Mouse (Mus musculus) mesoderm, embryonic 11.5 days (tissue): ENCODE results near the gene Il20ra.

Source experiments
- DNase-seq: peaks from one replicate; pipeline ENCODE4 v3.0.0-alpha.2; 2012; ENCODE audit warnings: low read depth, low spot score

Gene Il20ra

DNA sequence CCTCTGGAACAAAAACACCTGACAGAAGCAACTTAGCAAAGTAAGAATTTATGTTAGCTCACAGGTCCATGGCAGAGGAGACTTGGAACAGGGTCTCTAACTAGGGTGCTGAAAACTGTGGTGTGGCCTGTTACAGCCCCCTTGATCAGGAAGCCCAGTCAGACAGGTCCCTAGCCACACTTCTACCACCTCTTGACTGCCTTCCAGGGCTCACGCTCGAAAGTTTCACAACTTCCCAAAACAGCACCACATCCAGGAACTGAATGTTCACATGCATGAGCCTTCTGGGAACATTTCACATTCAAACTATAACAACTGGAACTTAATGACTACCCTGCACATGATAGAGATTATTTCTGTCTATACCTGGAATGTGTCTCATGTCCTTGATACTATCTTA is 53.1 kb downstream of the Il20ra start:
- DNase-seq: no peak

DNA sequence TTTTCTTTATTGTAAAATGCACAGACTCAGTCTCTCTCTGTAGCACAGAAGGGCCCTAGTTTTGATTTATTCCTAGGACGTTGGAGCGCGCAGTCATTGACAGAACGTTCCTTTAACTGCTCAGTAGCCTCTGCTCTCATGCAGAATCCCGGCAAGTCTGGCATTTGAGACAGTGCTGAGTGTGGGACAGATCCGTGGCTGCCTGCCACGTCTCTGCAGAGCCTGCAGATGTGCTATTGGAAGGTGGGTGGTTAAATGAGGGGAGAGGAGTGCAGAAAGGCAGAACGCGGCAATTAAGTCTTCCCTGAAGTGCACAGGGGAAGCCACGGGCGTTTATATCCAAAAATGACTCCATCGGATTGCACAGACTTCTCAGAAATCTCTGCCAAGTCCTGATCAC is 66.7 kb downstream of the Il20ra start:
- DNase-seq: no peak

GRCm38 (mm10) chr10:19781365-19781764 is 69.0 kb downstream of the Il20ra start:
- DNase-seq: no peak

- no peak for DNase-seq
Observed at GRCm38 (mm10) chr10:19794996-19795395, 82.6 kb downstream of the Il20ra start.

DNA sequence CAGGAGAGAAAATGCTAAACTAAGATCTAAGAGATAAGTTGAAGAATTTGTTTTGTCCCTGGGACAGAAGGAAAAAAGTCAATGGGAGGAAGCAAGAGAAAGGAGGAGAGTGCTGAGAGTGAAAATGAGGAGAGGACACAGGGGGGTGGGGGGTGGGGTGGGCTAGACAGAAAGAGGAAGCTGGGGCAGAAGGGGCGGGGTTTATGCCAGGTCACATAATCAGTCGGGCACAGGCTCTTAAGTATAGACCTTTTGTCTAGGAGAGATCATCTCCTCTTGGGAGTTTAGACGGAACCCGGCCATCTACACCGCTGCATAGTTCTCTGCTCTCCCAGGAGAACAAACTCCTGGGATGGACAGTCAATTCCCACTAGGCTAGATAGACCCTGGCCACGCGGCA is 90.6 kb downstream of the Il20ra start:
- DNase-seq: no peak

DNA sequence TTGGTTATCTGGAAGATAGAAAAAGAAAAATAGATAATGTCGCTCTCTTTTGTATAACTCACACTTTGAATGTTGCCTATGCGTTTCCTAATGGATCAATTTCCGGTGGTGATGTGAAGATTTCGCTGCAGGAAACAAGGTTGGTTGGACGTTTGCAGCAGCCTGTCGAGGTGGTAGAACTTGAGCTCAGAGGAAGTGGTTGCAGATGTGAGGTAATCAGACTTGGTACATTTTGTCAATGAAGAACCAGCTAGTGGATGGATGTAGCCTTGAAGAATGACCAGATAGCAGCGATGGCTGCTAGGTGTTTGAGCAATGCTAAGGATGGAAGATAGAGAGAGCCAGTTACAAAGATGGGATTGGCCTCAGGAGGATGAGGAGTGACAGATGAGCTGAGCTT is 92.4 kb downstream of the Il20ra start:
- no peak for DNase-seq
